Mouse (Mus musculus): ENCODE measurements around the gene Prkd1.

The Prkd1 gene

GRCm38 (mm10) chr12:50558231-50558630 lies 90.7 kb downstream of the Prkd1 start:
- no peak for DNase-seq (ENCODE audit: low spot score)

- DNase-seq (ENCODE audit: low spot score) = no peak
Measured at GRCm38 (mm10) chr12:50554214-50554613, 94.7 kb downstream of the Prkd1 start.

- DNase-seq (ENCODE audit: low spot score) = no peak
Measured at GRCm38 (mm10) chr12:50549860-50550555, 98.9 kb downstream of the Prkd1 start.

- DNase-seq (ENCODE audit: low spot score) = no peak
Measured at GRCm38 (mm10) chr12:50546394-50546793, 102.5 kb downstream of the Prkd1 start.

GRCm38 (mm10) chr12:50545610-50545919 lies 103.3 kb downstream of the Prkd1 start:
- DNase-seq (ENCODE audit: low spot score) = no peak

GRCm38 (mm10) chr12:50544855-50545609 lies 103.9 kb downstream of the Prkd1 start:
- no peak for DNase-seq (ENCODE audit: low spot score)

GRCm38 (mm10) chr12:50540793-50541192 lies 108.1 kb downstream of the Prkd1 start:
- DNase-seq (ENCODE audit: low spot score) = no peak

- no peak for DNase-seq (ENCODE audit: low spot score)
Measured at GRCm38 (mm10) chr12:50538296-50538965, 110.5 kb downstream of the Prkd1 start.

GRCm38 (mm10) chr12:50537761-50538160 lies 111.1 kb downstream of the Prkd1 start:
- DNase-seq (ENCODE audit: low spot score) = no peak

GRCm38 (mm10) chr12:50537006-50537405 lies 111.9 kb downstream of the Prkd1 start:
- DNase-seq (ENCODE audit: low spot score) = no peak

GRCm38 (mm10) chr12:50528633-50529032 lies 120.3 kb downstream of the Prkd1 start:
- no peak for DNase-seq (ENCODE audit: low spot score)

- no peak for DNase-seq (ENCODE audit: low spot score)
Measured at GRCm38 (mm10) chr12:50524061-50524460, 124.8 kb downstream of the Prkd1 start.

GRCm38 (mm10) chr12:50514526-50514925 lies 134.4 kb downstream of the Prkd1 start:
- DNase-seq (ENCODE audit: low spot score) = no peak

GRCm38 (mm10) chr12:50511486-50512225 lies 137.2 kb downstream of the Prkd1 start:
- DNase-seq (ENCODE audit: low spot score) = no peak

GRCm38 (mm10) chr12:50508762-50509161 lies 140.1 kb downstream of the Prkd1 start:
- DNase-seq (ENCODE audit: low spot score) = no peak

GRCm38 (mm10) chr12:50499796-50500504 lies 148.9 kb downstream of the Prkd1 start:
- DNase-seq (ENCODE audit: low spot score) = no peak

GRCm38 (mm10) chr12:50496006-50496405 lies 152.9 kb downstream of the Prkd1 start:
- no peak for DNase-seq (ENCODE audit: low spot score)

- DNase-seq (ENCODE audit: low spot score) = no peak
Measured at GRCm38 (mm10) chr12:50479784-50480183, 169.1 kb downstream of the Prkd1 start.

GRCm38 (mm10) chr12:50457151-50457550 lies 191.7 kb downstream of the Prkd1 start:
- no peak for DNase-seq (ENCODE audit: low spot score)

GRCm38 (mm10) chr12:50451761-50452160 lies 197.1 kb downstream of the Prkd1 start:
- no peak for DNase-seq (ENCODE audit: low spot score)

- no peak for DNase-seq (ENCODE audit: low spot score)
Measured at GRCm38 (mm10) chr12:50436660-50437059, 212.2 kb downstream of the Prkd1 start.

All from urinary bladder, postnatal 10 days (tissue).